Mouse (Mus musculus) hindbrain, postnatal 0 days (tissue): ENCODE measurements at regions not wholly inside any gene's neighbourhood (a gene's known extent, or its start where the extent isn't known, plus 50 kb on each side); places are given as distances from the start of the nearest gene placed in this dataset.

Experiments used
- ATAC-seq: fragments of 200-750 bp; cut with Nextera tagmentation; 2 replicates; pipeline ENCODE4 v1.8.0; 2017; ENCODE audit warnings: mild to moderate bottlenecking, moderate TSS enrichment, moderate library complexity
- DNase-seq: peaks from one replicate; pipeline ENCODE4 v3.0.0-alpha.2; 2015; ENCODE audit warnings: low spot score
- H3K27ac ChIP-seq: fragments of 300-500 bp; sonication (generic); 2 replicates; pipeline ENCODE4 v1.5.1; 2014; ENCODE audit warnings: mild to moderate bottlenecking
- H3K27me3 ChIP-seq: fragments of 300-500 bp; sonication (generic); 2 replicates; pipeline ENCODE4 v1.6.1; 2014; ENCODE audit warnings: low read length, mixed read lengths; ENCODE audit not compliant: insufficient read depth
- H3K36me3 ChIP-seq: fragments of 300-500 bp; sonication (generic); 2 replicates; pipeline ENCODE4 v1.6.1; 2014; ENCODE audit warnings: low read length, mixed read lengths; ENCODE audit not compliant: insufficient read depth
- H3K4me1 ChIP-seq: fragments of 300-500 bp; sonication (generic); 2 replicates; pipeline ENCODE4 v1.6.1; 2014; ENCODE audit warnings: antibody characterized with exemption, low read length, mixed read lengths; ENCODE audit not compliant: insufficient read depth
- H3K4me2 ChIP-seq: fragments of 300-500 bp; sonication (generic); 2 replicates; pipeline ENCODE4 v1.6.1; 2014; ENCODE audit warnings: low read depth, mild to moderate bottlenecking, low read length, moderate library complexity, mixed read lengths
- H3K4me3 ChIP-seq: fragments of 300-500 bp; sonication (generic); 2 replicates; pipeline ENCODE4 v1.5.1; 2014; ENCODE audit warnings: low read length
- H3K9ac ChIP-seq: fragments of 300-500 bp; sonication (generic); replicated peaks from 2 replicates; pipeline ENCODE4 v1.6.1; 2014; ENCODE audit warnings: mild to moderate bottlenecking, low read length, moderate library complexity, mixed read lengths
- H3K9me3 ChIP-seq: fragments of 300-500 bp; sonication (generic); 2 replicates; pipeline ENCODE4 v1.6.1; 2016; ENCODE audit warnings: low read length, mixed read lengths
- CTCF ChIP-seq: IDR thresholded peaks from 2 replicates; pipeline ENCODE4 v1.5.1; 2016; ENCODE audit warnings: antibody characterized with exemption, control low read depth, low read depth
- WGBS: fragments of 180-500 bp; shearing (Covaris S2); extraction: QIAGEN DNeasy Blood & Tissue Kit; methylation state at CpG from one replicate; pipeline ENCODE4 v1.1.7; 2014; 5-methylcytosine and 5-hydroxymethylcytosine counted together

- TF ChIP-seq CTCF = no peak
- WGBS = 70% methylated on average over 2 of the region's 2 CpGs
- Histone ChIP-seq H3K4me1 (no peaks in the 10 kb centered on the region), H3K27ac (no peak overlapping the region), H3K27me3 (no peaks in the 10 kb centered on the region), H3K36me3 (no peaks in the 10 kb centered on the region), H3K9ac (no peak overlapping the region), H3K4me3 (no peak overlapping the region), H3K9me3 (no peaks in the 10 kb centered on the region), H3K4me2 (no peak overlapping the region)
- ATAC-seq (no peak), DNase-seq (no peak)
Observed at GRCm38 (mm10) chr3:21878396-21878795, 198.1 kb upstream of the Tbl1xr1 start.

GRCm38 (mm10) chr3:21884216-21884615, 192.2 kb upstream of the Tbl1xr1 start:
- no peaks in the 10 kb centered on the region for H3K36me3 ChIP-seq

GRCm38 (mm10) chr3:21888710-21889109, 187.7 kb upstream of the Tbl1xr1 start:
- ATAC-seq (no peak), DNase-seq (no peak)
- Histone ChIP-seq H3K27me3 (no peaks in the 10 kb centered on the region), H3K4me1 (no peaks in the 10 kb centered on the region), H3K4me3 (no peak overlapping the region), H3K27ac (no peak overlapping the region), H3K4me2 (no peak overlapping the region), H3K36me3 (no peaks in the 10 kb centered on the region), H3K9ac (no peak overlapping the region), H3K9me3 (no peaks in the 10 kb centered on the region)
- 91% methylated on average over 3 of the region's 3 CpGs for WGBS
- TF ChIP-seq CTCF = no peak

More at GRCm38 (mm10) chr3:21884216-21884615, 192.2 kb upstream of the Tbl1xr1 start:
- no peak for TF ChIP-seq CTCF
- Histone ChIP-seq H3K4me2 (no peak overlapping the region), H3K9me3 (no peaks in the 10 kb centered on the region), H3K4me1 (no peaks in the 10 kb centered on the region), H3K27me3 (no peaks in the 10 kb centered on the region), H3K27ac (no peak overlapping the region), H3K4me3 (no peak overlapping the region), H3K9ac (no peak overlapping the region)
- no peak for ATAC-seq
- WGBS = 82% methylated on average over 3 of the region's 3 CpGs
- DNase-seq = no peak

GRCm38 (mm10) chr3:21891819-21892480, 184.5 kb upstream of the Tbl1xr1 start:
- Histone ChIP-seq H3K27ac (0 out of 2 replicates have a peak overlapping the region, but pooled peaks have one; percentile 15), H3K4me1 (no peaks in the 10 kb centered on the region), H3K36me3 (no peaks in the 10 kb centered on the region), H3K4me3 (no peak overlapping the region), H3K4me2 (no peak overlapping the region), H3K27me3 (no peaks in the 10 kb centered on the region), H3K9me3 (no peaks in the 10 kb centered on the region), H3K9ac (no peak overlapping the region)
- WGBS = 14% methylated on average over 7 of the region's 7 CpGs
- ATAC-seq (peak; percentile 51; the same call in 1 of the 2 replicates), DNase-seq (peak; percentile 35)
- TF ChIP-seq CTCF = no peak

- no peak overlapping the region for H3K4me3 ChIP-seq
- no peak overlapping the region for H3K27ac ChIP-seq
- WGBS = 30% methylated on average over 8 of the region's 8 CpGs
- H3K27me3 ChIP-seq = no peaks in the 10 kb centered on the region
- H3K4me2 ChIP-seq = no peak overlapping the region
- no peak for TF ChIP-seq CTCF
- no peaks in the 10 kb centered on the region for H3K4me1 ChIP-seq
- peak; percentile 41 for DNase-seq
- no peaks in the 10 kb centered on the region for H3K9me3 ChIP-seq
- no peak overlapping the region for H3K9ac ChIP-seq
- H3K36me3 ChIP-seq = no peaks in the 10 kb centered on the region
- peak; percentile 74 for ATAC-seq
Observed at GRCm38 (mm10) chr3:21892864-21893404, 183.5 kb upstream of the Tbl1xr1 start.

- TF ChIP-seq CTCF = no peak
Observed at GRCm38 (mm10) chr3:21895551-21895950, 180.9 kb upstream of the Tbl1xr1 start.

GRCm38 (mm10) chr3:21898241-21898640, 178.2 kb upstream of the Tbl1xr1 start:
- ATAC-seq (no peak), DNase-seq (no peak)
- 81% methylated on average over 5 of the region's 5 CpGs for WGBS
- Histone ChIP-seq H3K9ac (no peak overlapping the region), H3K27ac (no peak overlapping the region), H3K4me1 (no peaks in the 10 kb centered on the region), H3K4me2 (no peak overlapping the region), H3K36me3 (no peaks in the 10 kb centered on the region), H3K9me3 (no peaks in the 10 kb centered on the region), H3K27me3 (no peaks in the 10 kb centered on the region), H3K4me3 (no peak overlapping the region)
- TF ChIP-seq CTCF = no peak

More at GRCm38 (mm10) chr3:21895551-21895950, 180.9 kb upstream of the Tbl1xr1 start:
- Histone ChIP-seq H3K4me3 (no peak overlapping the region), H3K27me3 (no peaks in the 10 kb centered on the region), H3K27ac (no peak overlapping the region), H3K9me3 (no peaks in the 10 kb centered on the region), H3K4me2 (no peak overlapping the region), H3K9ac (no peak overlapping the region), H3K36me3 (no peaks in the 10 kb centered on the region), H3K4me1 (no peaks in the 10 kb centered on the region)
- 89% methylated on average over 2 of the region's 2 CpGs for WGBS
- ATAC-seq (no peak), DNase-seq (no peak)
